Mouse (Mus musculus) megakaryocyte, embryonic 14.5 days (primary cell): ENCODE results near the gene Fli1. TPM values are rescaled to one million over a fixed set of nuclear protein-coding genes. Genes with fewer than 3 reads are reported as not detected.
A peak's percentile ranks its signal among the peaks of the same experiment; 100 is the strongest.

Experiments used
- H3K27me3 ChIP-seq: replicated peaks from 2 replicates; pipeline ENCODE3; 2012; ENCODE audit warnings: inconsistent platforms
- H3K36me3 ChIP-seq: replicated peaks from 2 replicates; pipeline ENCODE3; 2012; ENCODE audit warnings: low read length, inconsistent platforms, mixed read lengths
- H3K4me1 ChIP-seq: 2 replicates; pipeline ENCODE4 v1.6.1; 2012; ENCODE audit warnings: inconsistent platforms
- H3K4me3 ChIP-seq: replicated peaks from 2 replicates; pipeline ENCODE3; 2012; ENCODE audit warnings: moderate library complexity, mild to moderate bottlenecking, inconsistent platforms
- H3K9me3 ChIP-seq: 2 replicates; pipeline ENCODE4 v1.6.1; 2012; ENCODE audit warnings: inconsistent platforms
- FLI1 ChIP-seq: IDR thresholded peaks from 2 replicates; pipeline ENCODE4 v1.6.1; 2012; ENCODE audit warnings: low read length, inconsistent platforms, mixed read lengths
- GATA1 ChIP-seq: IDR thresholded peaks from 3 replicates; pipeline ENCODE4 v1.6.1; 2012; ENCODE audit warnings: mixed read lengths, low read length, inconsistent platforms, borderline replicate concordance
- polyA plus RNA-seq: library from polyadenylated mRNA; stranded (reverse); fragments of >175 nt; gene quantifications from 2 replicates; pipeline ENCODE4 v1.2.3, GENCODE M21; 2012; ENCODE audit warnings: low replicate concordance; ENCODE audit not compliant: insufficient read depth

Fli1 gene
- polyA plus RNA-seq, 1 experiment = 61.7 TPM

DNA sequence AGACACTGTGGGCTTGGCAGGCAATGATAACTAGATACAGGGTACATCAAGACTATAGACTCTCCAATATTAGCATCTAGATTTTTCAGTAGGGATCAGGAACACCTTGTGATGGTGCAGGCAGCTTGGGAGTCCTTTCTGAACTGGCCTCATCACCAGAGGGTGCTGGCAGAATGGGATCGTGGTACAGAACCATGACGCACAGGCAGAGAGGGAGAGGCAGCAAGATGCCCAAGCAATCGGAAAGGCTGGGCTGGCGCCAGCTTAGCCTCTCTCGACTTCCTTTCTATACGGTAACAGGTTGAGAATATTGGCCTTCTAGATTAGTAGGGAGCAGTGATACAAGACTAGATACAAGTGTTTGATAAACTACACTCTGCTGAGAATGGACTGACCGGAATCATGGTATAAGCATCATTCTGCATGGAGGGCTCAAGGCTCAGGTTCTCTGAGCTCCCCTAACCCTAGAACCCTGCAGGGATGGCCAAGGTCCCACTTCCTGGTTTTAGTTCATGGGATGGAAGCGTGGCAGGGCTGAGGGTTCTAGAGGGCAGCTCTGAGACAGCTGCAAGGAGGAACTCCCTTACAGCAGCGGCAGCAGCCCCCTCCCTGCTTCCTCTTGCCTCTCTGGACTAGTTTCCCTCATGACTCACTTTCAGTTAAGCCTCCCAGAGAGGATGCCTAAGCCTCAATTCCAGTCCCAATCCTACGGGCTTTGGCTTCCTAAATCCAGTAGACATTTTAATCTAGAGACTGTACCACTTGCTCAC is 67.9 kb downstream of the Fli1 start:
- H3K27me3 ChIP-seq = no peaks in the 10 kb centered on the region
- H3K4me1 ChIP-seq = peaks cover 98% of the 10 kb centered on the region
- no peak overlapping the region for H3K4me3 ChIP-seq
- TF ChIP-seq FLI1 (no peak), GATA1 (no peak)
- no peaks in the 10 kb centered on the region for H3K9me3 ChIP-seq
- peaks cover 97% of the 10 kb centered on the region for H3K36me3 ChIP-seq

DNA sequence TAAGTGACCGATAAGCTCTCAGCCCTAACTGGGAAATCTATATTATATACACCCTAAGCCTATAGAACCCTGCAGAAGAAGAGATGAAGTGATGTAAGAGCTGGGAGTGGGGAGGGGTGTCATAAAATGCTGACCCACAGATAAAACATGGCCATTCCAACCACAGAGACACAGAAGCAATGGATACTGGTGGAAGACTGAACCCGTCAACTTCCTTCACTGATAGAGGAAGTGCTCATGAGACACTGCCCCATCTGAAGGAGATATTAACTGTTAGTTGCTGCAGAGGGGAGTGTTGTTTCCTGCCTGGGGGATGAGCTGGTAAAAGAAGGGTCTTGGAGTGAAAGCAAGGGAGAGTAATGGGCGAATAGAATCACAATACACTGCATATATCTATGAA is 70.3 kb downstream of the Fli1 start:
- TF ChIP-seq FLI1 = no peak
- TF ChIP-seq GATA1 = no peak
- Histone ChIP-seq H3K4me1 (peaks cover 98% of the 10 kb centered on the region), H3K4me3 (no peak overlapping the region), H3K9me3 (no peaks in the 10 kb centered on the region), H3K36me3 (peaks cover 99% of the 10 kb centered on the region), H3K27me3 (no peaks in the 10 kb centered on the region)

DNA sequence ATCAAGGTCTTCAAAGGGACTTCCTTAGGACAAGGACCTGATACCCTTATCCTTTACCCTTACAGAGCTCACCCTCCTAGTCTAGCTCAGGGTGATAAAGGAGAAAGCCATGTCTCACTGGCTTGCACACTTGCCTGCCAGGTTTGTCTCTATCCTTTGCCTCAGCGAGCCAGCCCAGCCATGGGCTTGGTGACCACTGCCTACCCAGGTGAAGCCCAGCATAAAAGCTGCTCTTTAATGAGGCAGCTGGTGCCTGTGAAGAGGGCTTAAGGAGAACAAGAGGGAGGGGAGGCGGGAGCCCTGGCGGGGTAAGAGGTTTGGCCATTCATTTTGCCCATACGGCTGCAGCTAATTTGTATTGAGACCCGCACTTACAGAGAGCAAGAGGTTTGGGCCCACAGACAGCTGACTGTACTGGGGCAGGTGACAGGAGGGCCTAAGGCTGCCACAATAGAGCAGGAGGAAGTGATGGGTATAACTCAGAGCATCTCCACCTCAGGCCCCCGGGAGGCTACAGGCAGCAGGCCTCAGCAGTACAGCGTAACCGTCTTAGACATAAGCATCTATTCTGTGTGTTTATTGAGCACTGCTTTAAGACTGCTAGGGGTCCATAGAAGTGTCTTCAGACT is 73.4 kb downstream of the Fli1 start:
- peaks cover 99% of the 10 kb centered on the region for H3K36me3 ChIP-seq
- no peak overlapping the region for H3K4me3 ChIP-seq
- no peaks in the 10 kb centered on the region for H3K27me3 ChIP-seq
- no peaks in the 10 kb centered on the region for H3K9me3 ChIP-seq
- peaks cover 97% of the 10 kb centered on the region for H3K4me1 ChIP-seq
- TF ChIP-seq FLI1 = no peak

DNA sequence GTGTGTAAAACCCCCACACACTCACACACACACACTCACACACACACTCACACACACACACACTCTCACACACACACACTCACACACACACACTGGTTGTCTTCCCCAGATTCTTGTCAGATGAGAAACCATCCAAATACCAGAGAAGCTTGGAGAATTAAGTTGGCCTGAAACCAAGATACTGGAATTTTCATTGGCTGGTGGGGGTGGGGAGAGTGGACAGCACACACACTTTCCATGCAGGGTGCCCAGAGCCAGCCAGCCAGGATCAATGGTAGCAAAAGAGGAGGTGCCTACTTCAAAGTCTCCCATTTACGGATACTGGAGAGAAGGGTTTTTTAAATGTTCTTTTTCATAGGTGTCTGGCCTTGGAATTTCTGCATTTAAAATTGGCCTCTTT is 74.3 kb downstream of the Fli1 start:
- TF ChIP-seq FLI1 (no peak), GATA1 (no peak)
- Histone ChIP-seq H3K4me1 (peaks cover 95% of the 10 kb centered on the region), H3K36me3 (peaks cover 99% of the 10 kb centered on the region), H3K4me3 (no peak overlapping the region), H3K9me3 (no peaks in the 10 kb centered on the region), H3K27me3 (no peaks in the 10 kb centered on the region)

DNA sequence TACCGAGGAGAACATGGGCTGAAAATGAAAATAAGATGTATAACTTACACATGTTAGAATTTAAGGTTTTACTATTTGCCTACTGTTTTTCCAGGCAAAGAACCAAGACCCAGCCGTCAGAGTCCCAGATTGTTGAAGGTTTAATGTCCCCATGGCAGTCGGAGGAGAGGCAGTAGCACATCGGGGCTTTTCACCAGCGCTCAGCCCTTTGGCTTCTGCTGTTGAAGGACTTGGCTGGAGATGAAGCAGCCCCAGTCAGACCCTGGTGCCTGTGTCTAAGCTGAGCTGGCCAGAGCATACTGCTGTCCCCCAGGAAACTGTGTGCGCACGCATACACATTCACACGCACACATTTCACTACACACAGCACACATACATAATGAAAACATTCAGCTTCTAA is 75.2 kb downstream of the Fli1 start:
- H3K27me3 ChIP-seq = no peaks in the 10 kb centered on the region
- no peaks in the 10 kb centered on the region for H3K9me3 ChIP-seq
- peaks cover 93% of the 10 kb centered on the region for H3K4me1 ChIP-seq
- H3K36me3 ChIP-seq = peaks cover 99% of the 10 kb centered on the region
- no peak overlapping the region for H3K4me3 ChIP-seq
- no peak for TF ChIP-seq FLI1
- no peak for TF ChIP-seq GATA1

DNA sequence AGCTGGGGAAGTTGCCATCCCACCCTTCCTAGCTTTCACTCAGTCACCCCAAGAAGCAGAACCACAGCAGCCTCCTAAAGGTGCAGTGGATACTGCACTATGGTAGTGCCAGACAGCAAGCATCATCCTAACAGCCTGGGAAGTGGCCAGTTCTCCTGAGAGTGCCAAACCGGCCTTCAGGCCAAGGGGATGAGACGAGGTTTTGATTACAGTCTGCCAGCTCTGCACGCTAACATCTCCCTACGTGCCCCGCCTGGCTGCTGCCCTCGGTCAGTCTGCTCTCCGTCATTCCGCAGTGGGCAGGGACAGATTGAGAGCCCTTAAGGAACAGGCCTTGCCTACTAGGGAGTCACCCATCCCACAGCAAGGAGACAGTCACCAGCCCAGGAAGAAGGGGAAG is 75.8 kb downstream of the Fli1 start:
- H3K36me3 ChIP-seq = peaks cover 99% of the 10 kb centered on the region
- no peaks in the 10 kb centered on the region for H3K9me3 ChIP-seq
- peak overlapping the region; percentile 8 for H3K4me3 ChIP-seq
- H3K4me1 ChIP-seq = peaks cover 92% of the 10 kb centered on the region
- H3K27me3 ChIP-seq = no peaks in the 10 kb centered on the region
- TF ChIP-seq GATA1 (no peak), FLI1 (no peak)

DNA sequence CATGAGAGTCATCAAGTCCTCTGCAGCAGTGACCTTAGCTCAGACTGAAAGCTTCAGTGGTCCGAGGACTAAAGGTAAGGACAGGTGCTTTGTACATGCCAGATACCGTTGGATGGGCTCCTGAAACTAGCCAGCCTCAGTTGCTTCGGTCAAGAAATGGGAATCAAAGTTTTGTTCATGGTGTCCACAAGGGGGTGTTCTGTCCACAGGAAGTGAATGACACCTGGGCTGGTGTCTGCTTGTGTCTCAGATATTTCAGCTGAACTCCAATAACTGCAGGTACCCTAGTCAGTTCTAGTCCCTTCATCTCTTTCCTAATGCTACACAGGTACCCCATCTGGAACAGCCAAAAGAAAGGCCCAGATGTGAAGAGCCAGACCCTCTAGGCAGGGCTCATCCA is 86.0 kb downstream of the Fli1 start:
- H3K4me1 ChIP-seq = peaks cover 76% of the 10 kb centered on the region
- H3K9me3 ChIP-seq = no peaks in the 10 kb centered on the region
- H3K4me3 ChIP-seq = no peak overlapping the region
- peaks cover 98% of the 10 kb centered on the region for H3K36me3 ChIP-seq
- TF ChIP-seq FLI1 = no peak
- no peak for TF ChIP-seq GATA1
- H3K27me3 ChIP-seq = no peaks in the 10 kb centered on the region

DNA sequence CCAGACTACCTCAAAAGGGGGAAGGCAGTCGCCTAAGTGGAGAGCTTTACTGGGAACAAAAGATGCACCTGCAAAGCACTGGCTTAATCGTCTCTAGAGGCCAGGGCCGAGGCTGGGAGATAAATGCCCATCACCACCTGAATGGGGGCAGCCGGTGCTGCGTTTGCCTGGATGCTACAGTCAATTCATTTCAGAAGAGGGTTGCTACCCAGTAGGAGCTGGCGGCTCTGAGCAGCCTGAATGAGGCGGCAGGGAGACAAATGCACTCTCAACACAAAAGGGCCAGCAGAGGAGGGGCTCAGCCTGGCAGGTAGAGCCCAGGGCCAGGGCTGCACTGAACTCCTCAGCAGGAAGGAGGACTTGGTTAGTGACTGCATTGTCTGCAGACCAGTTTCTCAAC is 92.5 kb downstream of the Fli1 start:
- Histone ChIP-seq H3K4me1 (peaks cover 84% of the 10 kb centered on the region), H3K27me3 (no peaks in the 10 kb centered on the region), H3K36me3 (peaks cover 100% of the 10 kb centered on the region), H3K4me3 (no peak overlapping the region), H3K9me3 (no peaks in the 10 kb centered on the region)
- TF ChIP-seq FLI1 (no peak), GATA1 (no peak)

DNA sequence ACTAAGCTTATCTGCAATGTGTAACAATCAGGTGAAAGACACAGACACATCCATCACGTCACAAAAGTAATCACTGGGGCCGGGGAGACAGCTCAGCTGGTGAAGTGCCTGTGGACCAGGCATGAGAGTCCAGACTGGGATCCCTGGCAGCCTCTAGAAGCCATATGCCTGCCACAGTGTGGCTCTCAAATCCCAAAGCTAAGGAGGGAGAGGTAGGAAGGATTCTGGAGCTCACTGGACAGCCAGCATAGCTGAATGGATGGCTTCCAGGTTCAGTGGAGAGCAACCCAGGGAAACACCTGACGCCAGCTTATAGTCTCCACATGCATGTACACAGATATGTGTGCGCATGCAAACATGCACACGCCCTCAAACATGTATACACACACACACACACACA is 93.9 kb downstream of the Fli1 start:
- peaks cover 99% of the 10 kb centered on the region for H3K36me3 ChIP-seq
- H3K27me3 ChIP-seq = no peaks in the 10 kb centered on the region
- H3K4me1 ChIP-seq = peaks cover 88% of the 10 kb centered on the region
- TF ChIP-seq GATA1 = no peak
- TF ChIP-seq FLI1 = no peak
- H3K9me3 ChIP-seq = no peaks in the 10 kb centered on the region
- no peak overlapping the region for H3K4me3 ChIP-seq

DNA sequence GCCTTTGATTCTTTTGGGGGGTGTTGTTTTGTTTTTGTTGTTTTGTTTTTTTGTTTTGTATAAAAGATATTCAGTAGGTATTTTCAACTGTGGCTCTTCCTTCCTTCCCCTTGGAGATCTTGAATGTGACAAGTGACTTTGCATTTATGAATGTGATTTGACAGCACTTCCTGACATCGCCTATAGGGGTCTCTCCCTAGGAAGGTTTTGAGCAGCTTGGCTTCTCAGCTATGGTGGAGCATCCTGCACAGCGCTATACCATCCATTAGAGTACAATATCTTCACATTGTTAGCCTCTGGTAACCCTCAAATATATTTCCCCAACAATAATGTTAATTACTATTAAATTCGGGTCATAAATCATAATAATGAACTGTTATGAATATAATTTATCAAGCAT is 96.9 kb downstream of the Fli1 start:
- no peak overlapping the region for H3K4me3 ChIP-seq
- no peaks in the 10 kb centered on the region for H3K27me3 ChIP-seq
- H3K4me1 ChIP-seq = peaks cover 97% of the 10 kb centered on the region
- H3K36me3 ChIP-seq = peaks cover 98% of the 10 kb centered on the region
- no peaks in the 10 kb centered on the region for H3K9me3 ChIP-seq
- TF ChIP-seq FLI1 (no peak), GATA1 (no peak)
